Mouse (Mus musculus): ENCODE data around the gene Ccdc85c.

Ccdc85c gene

DNA sequence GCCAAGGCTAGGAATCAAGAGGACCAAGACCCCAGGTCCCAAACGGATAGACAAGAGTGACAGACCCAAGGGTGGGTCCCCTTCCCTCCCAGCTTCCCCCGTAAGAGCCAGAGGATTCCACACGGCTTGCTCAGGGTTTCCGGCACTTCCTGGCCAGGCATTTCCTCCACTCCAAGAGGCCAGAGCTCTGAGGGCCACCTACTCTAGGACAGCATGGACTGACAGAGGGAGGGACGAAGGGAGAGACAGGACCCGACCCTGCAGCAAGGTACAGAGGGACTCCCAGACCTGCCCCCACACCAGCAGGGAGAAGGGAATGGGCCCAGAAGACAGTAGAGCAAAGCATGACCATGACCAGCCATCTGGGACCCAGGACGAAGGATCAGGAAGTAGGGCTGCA, 7.6 kb downstream of the Ccdc85c start:
- in situ Hi-C loops (cut with MboI), result no loop called here

DNA sequence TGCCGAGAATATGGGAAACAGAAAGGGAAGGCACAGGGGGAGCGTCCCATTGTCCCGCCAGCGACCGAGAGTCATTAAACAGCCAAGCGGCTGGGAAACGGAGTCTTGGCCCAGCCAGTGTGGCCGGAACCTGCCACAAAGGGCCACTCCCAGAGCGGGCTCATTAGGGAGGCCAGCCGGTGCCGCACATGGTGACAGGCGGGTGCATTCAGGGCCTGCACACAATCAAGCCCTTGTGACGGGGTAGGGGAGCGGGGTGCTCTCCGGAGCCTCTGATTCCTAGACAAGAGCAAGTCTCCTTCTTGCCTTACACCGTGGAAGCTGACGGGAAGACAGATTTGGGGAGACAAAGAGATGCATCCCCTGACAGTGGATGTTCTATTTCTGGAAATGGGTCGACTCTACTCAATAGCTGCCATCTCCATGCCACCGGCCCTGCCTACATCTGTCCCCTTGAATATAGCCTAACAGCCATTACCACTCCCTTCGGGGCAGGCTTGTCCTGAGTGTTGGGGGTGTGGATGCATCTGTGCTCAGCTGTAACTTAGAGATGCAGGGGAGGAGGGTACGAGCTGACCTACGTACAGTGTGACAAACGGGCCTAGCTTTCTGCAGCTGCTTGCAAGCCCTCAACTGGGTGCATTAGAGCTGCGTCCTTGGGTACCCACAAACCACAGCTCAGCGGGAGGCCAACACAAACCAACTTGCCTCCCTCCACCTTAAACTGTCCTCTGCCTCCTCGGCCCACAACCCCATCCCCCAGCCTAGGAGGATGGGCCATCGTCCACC, 9.2 kb downstream of the Ccdc85c start:
- in situ Hi-C loops (cut with MboI), result no loop called here

DNA sequence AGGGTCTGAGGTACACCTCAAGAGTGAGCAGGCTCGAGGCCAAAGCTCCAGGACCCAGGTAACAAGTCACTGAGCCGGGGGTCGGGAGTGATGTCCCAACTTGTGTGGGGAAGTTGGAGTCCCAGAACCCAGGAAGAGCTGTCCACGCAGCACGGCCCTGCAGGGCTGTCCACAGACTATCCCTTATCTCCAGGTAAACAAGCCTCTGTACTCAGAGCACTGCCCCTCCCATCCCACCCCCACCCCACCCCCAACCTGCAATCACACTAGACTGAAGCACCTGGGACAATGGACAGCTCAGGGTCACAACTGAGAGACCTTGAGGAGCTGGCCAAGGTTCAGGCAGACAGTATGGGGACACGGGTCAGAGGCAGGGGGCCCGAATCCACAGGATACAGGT, 10.3 kb downstream of the Ccdc85c start:
- in situ Hi-C loops (cut with MboI), result no loop called here

DNA sequence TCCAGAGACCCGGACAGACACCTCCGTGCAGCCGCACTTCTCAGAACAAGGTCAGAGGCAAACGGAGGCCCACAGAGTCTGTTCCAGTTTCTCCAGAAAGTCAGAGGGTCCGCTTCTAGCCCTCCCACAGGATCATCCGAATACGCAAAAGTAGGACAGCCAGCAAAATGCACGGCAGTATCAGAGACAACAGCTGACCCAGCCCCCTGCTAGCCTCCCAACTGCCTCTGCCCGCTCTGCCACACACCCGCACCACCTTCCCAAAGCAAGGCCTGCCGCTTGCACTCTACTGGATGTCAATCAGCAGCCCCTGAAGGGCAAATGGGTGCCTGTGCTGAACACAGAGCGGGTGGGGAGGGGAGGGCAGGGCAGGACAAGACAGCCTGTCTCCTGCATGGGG, 14.3 kb downstream of the Ccdc85c start:
- in situ Hi-C loops (cut with MboI), result no loop called here

DNA sequence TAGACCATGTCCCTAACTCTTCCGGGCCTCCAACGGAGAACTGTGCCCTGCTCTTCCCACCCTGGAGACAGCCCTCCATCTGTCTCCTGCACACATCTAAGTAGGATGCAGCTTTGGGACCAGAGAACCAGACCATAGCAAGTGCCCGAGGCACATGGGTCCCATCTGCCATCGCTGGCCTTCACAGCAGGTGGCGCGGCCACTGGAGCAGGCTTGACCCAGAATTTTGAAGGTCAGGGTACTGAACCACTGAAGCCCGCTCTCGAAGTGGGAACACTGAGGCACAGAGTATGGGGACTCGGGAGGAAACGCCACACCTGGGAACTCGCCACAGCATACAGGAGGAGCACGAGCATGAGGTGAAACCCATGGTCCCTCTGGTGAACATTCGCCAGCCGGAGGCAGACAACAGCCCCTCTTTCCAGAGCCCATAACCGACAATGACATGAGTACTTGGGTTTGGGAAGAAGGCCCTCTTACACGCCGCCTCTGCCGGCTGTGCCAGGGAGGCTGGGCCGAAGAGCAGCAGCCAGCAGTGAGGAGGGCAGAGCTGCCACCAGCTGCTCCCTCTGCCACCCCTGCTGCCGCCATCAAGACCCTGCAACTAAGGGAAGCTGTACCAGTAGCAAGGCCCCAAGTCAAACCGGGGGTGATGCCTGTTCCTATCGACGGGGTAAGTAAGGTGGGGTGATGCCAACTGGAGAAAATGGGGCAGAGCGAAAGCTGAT, 15.7 kb downstream of the Ccdc85c start:
- in situ Hi-C loops (cut with MboI), result no loop called here

DNA sequence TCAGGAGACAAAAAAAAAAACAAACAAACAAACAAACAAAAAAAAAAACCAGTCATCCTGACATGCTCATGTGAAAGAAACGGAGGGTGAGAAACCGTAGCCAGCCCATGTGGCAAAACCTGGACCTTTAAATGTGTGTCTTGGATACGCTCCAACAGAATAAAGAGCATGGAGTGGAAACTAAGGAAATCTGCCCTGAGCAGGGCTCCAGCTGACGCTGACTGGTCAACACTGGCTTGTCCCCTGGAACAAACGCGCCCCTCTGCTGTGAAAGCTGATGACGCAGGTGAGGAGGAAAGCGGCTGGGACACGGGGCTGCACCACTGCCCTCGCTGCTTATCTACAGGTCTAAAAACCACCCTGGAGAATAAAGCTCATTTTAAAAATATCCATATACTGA, 18.5 kb downstream of the Ccdc85c start:
- in situ Hi-C loops (cut with MboI), result no loop called here

DNA sequence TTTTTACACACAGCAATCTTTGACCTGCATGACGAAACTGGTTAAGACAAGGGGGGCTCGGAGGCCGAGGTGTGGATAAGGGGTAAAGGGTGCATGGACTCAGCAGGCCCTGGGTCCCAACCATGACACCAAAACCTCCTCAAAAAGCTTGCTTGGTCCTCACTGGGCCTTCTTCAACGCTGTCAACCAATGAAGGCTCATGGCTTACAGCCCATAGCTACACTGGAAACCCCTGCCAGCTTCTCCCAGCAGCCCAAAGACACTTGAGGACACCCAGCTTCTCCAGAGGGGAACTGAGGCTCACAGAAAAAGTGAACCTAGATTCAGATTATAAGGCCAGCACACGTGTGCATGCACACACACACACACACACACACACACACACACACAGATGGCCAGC, 19.3 kb downstream of the Ccdc85c start:
- in situ Hi-C loops (cut with MboI), result no loop called here

DNA sequence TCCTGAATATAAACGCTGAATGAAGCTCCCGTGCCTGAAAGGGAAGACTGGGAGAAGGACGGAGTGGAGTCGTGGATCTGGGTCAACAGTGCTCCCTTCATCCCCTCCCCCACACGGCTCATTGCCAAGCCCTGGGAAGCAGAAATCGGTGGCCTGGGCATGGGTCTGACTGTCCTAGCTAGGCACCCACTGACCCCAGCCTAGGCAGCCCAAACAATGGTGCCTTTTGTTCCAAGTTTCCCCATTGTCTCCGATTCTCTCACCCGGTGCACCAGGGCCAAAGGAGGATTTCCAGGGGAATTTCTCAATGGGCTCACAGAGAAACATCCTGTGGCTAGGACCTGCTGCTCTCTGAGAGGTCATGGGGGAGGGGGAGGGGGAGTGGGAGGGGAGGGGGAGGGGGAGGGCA, 19.7 kb downstream of the Ccdc85c start:
- in situ Hi-C loops (cut with MboI), result no loop called here

DNA sequence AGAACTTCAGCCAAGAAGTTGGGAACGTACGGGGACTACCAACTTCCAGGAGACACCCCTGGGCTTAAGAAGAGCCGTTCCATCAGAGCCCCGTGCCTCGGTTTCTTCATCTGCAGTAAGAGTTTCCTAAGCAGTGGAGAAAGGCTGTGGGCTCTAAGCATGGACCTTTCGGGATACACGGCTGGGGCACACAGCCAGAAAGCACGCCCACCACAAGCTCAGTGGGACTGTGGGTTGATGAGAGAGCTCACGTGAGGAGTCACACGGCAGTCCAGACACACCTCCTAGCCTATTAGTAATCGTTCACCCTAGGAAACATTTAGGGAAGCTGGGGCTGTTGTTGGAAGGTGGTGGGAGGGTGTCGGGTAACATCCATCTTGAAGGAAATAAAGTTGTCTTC, 22.2 kb downstream of the Ccdc85c start:
- in situ Hi-C loops (cut with MboI), result no loop called here

DNA sequence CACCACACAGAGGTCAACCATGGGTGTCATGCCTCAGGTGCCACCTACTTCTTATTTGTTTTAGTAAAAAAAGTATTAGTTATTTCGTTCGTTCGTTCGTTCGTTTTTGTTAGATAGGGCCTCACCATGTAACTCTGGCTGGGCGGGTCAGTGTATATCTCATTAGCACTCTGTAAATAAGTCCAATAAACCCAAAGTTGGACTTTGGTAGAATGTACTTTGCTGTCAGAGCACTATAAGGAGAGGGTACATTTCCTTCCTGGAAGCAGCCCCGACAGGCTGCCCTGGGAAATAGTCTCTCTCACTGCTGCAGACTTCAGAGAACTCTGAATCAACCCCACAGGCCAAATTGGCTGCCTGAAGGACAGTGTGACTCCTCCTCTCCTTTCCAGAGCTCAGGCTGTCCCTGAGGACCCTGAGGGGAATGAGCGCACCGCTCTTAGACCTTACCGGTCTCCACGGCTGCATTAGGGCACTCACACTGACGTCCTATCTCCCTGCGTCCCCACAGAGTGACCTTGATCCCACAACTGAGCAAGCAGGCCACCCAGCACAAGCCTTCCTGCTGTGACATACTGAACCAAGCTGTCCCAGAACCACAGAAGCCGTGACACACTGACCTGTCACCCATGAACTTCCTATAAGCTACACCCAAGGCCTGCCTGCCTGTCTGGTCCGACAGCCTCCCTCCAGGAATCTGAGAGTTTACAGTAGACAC, 23.2 kb downstream of the Ccdc85c start:
- in situ Hi-C loops (cut with MboI), result no loop called here

DNA sequence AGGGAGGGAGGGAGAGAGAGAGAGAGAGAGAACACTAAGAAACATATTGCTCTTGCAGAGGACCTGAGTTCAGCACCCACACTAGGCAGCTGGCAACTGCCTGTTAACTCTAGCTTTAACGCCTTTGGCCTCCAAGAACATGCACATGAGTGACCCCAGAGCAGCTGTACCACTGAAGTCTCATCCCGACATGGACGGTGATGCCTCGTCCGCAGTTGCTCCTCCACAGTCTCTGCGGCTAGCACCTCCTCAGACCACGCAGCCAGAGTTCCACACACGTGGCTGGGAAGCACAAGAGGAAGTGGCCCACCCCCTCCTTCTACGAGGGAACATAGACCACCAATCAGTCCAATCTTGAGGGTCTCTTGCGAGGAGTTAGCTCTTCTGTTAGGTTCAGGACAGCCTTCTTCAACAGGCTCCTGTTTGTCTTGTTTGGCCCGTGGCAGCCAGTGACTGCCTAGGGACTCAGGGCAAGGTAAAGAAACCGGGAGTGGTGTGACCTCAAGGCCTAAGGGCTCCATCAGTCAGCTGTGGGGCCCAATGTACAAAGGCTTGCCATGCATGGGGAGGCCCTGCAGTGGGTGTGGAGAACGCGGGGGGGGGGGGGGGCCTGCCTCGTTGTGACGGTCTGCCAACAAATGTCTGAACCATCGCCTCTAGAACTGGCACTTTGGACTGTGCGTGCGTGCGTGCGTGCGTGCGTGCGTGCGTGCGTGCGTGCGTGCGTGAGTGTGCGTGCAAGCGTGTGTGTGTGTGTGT, 24.0 kb downstream of the Ccdc85c start:
- in situ Hi-C loops (cut with MboI), result no loop called here

DNA sequence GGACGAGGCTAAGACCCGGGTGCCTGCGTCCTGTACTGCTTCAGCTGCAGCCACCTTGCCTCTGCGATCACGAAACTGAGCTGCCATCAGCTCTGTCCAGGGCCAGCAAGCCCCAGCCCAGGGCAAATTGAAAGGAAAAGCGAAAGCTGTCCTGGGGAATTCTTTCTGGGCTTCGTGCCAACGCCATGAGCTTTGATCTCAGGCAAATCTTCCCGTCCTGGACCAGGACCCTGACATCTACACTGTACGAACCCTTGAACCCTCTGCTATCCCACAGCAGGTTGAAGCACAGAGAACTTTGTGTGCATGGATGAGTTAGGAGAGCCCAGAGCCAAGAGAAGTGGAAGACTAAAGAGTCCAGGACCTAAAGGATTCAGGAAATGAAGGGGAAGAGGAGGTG, 25.7 kb downstream of the Ccdc85c start:
- in situ Hi-C loops (cut with MboI), result no loop called here

DNA sequence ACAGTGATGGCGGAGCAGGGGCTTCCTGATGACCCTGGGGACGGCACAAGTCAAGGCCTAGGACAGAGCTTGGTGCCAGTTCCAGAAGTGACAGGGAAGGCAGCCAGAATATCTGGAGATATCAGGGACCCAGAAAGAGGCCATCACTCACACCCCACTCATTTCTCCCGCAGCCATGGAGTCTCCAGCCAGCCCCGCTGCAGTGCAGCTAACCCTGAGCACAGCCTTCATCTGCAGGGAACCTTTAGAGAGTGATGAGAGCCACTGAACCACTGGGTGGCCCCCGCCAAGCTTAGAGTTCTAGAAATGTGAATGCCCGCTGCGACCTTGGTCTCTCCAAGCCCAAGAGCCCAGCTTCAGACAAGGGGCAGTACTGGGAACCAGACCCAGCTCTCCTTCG, 26.2 kb downstream of the Ccdc85c start:
- in situ Hi-C loops (cut with MboI), result no loop called here

DNA sequence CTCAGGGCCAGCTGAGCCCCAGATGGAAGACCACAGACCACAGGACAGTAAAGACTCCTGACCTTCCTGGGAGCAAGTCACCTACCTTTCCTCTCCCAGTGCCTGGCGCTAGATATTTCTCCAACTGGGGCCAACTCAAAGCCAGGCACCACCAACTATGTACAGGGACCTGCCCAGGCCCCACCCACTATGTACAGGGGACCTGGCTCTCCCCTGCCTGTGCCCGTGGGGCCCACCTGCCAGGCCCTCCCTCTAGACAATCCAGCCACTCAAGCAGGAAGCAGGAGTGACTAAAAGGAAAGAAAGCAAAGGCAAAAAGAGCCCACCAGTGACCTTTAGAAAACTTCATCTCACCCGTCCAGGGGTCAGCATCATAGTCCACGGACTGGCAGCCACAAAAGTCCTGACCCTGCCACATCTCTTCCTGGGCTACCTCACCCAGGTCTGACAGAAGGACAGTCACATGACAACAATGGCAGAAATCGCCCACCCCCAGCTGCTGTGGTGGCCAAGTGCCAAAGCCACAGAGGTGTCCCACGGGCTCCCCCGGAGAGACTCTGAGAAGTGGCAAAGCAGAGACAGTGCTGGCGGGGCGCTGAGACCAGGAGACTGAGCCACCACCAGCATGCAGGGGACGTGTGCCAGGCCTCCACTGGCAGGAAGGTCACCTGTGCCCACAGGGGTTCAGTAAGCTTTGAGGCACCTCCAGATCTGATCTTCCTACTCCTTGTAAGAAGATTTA, 28.3 kb downstream of the Ccdc85c start:
- in situ Hi-C loops (cut with MboI), result no loop called here

DNA sequence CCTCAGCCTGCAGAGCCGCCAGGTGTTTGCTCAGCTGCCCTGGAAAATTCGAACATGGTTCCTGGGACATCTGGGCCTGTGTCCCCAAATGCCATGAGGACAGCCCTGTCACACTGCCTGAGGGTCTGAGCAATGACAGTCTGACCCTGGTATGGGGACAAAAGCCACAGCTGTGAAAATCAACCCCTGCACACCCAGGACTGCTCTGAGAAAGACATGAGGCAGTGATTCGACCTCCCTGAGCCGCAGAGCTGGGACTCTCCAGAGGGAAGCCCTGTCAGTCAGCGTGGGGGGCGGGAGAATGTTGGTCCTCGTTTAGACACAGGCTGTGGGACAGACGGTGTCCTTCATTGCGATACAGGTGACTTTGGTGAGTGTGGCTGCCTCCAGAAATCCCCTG, 29.6 kb downstream of the Ccdc85c start:
- in situ Hi-C loops (cut with MboI), result no loop called here

DNA sequence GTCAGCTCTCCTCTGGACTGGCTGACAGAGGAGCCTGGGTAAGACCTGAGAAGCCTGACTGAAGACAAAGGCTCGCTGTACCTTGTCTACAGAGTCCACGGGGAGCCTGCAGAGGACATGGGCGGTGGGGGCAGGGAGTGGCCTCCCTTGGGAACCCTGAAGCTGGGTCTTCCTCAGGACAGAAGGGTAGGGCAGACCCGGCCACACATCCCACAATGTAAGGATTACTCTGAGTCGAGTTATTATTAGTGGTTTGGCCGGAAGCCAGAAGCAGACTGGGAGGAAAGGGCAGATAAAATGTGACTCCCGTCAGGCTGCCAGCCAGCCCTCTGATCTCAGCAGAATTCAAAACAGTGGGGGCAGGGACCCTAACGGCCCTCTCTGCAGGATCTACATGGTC, 30.4 kb downstream of the Ccdc85c start:
- in situ Hi-C loops (cut with MboI), result no loop called here

DNA sequence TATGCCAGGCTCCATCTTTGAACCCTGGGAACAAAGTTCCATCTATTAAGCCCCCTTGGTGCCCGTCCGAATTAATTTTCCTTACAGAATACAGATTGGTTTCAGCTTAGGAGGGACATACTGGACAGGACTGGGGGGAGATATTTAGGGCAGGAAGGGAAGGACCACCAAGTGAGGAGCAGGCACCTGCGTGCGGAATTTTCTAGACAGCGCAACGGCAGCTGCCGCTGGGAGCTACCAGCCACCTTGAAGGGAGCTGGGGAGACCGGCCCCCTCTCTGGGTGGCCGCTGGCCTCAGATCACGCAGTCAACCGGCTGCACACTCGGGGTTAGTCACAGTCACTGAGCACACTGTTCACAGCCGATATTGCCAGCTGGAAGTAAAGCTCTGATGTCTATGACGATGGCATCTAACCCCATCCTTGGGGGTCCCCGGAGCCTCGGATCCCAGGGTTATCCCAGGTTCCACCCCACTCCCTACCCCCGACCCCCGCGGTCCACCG, 32.9 kb downstream of the Ccdc85c start:
- in situ Hi-C loops (cut with MboI), result no loop called here

DNA sequence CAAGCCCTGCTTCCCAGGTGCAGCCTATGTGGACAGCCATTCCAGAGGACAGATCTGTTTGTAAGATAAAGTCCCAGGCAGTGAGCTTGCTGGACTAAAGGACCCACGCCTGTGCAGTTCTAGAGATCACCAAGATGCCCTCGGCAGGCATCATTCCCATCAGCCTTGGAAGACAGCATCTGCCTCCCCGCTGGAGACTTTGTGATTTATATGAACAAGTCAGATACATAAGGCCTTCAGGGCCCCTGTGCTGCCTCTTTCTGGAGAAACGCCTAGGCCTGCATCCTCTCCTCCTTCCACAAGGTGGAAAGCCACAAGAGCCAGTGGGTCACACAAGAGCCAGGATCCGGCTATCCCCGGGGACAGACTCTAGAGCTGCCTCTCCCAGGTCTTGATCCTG, 33.6 kb downstream of the Ccdc85c start:
- in situ Hi-C loops (cut with MboI), result no loop called here

DNA sequence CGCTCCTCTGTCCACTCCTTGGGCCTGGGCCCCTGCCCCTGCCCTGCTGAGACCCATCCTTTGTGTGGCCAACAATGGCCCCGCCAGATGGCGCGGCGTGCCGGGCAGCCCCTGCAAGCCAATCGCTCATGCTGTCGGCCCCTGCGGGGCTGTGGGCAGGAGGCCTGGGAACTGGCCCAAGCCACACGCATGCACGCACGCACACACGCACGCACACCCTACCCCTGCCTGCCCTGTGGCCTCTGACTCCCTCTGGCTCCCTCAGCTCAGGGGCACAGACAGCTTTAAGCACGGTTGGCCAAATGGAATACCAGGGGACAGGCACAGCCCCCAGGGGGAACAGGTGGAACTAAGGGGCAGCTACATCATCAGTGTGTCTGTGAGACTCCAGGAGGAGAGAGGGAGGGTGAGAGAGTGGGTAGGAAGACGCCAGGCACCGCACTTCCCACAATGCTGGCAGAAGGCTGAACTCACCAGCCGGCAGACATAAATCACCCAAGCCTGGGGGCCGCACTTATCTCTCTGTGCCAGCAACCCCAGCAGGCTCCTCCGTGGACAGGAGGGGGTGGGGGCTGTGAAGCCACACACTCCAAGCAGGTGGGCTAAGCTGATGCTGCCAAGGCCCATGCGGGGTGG, 34.2 kb downstream of the Ccdc85c start:
- in situ Hi-C loops (cut with MboI), result no loop called here

DNA sequence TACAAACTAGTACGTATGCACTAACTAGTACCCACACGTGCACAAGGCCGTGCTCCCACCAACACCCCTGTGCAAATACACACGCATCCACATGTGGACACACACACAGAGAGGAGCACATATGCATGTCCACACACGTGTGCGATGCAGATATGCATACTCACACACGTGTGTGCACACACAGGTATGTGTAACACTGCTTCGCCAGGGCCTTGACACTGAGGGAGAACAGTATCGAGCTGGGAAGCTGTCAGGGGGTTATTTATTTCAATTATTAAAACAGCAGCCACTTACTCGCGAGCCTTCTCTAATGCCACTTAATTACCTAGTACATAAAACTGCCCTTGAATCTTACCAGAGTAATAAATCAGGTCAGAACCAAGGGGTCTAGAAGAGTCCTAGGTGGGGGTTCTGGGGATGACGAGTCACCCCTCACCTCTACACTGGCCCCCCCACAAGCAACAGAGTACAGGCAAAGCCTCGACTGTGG, 34.8 kb downstream of the Ccdc85c start:
- in situ Hi-C loops (cut with MboI), result no loop called here

DNA sequence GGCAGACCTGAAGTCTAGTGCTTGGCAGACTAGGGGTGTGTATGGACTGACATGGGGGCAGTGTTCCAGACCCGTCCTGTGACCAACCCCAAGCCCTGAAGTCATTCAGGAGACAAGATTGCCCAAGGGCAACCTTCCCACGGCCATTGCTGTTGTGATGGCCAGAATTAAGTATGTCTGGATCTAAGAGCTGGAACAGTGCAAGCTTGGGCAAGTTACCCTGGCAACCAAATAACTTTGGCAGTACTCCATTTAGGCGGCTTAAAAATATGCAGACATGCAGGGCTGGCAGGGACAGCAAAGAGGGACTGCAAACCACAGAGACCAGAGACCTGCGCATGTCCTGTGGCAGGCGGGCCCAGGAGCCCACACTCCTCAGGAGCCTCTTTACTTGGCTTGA, 35.8 kb downstream of the Ccdc85c start:
- in situ Hi-C loops (cut with MboI), result no loop called here

All from mature B cell (primary cell).